13 mouse cellular contexts compared by ENCODE assay signal in genomic region chr1:170815287-170816004, GRCm38 (mm10).
"Had no signal": no experiment of that assay in that cellular context is flagged by ENCODE, and none has a peak within 500 bp of the region (broad histone marks: within the 10 kb centered on the region; RNA-seq: fewer than 3 reads in every experiment).

No protein-coding gene starts in this region.

- H3K4me2 ChIP-seq: limb, embryonic 13.5 days; liver, embryonic 13.5 days; midbrain, embryonic 12.5 days; neural tube, embryonic 15.5 days had no signal

- ATAC-seq: hindbrain, postnatal 0 days; midbrain, embryonic 16.5 days had no signal

- H3K36me3 ChIP-seq: midbrain, embryonic 12.5 days had no signal

- H3K27ac ChIP-seq: hindbrain, postnatal 0 days; limb, embryonic 13.5 days; liver, embryonic 13.5 days; midbrain, embryonic 12.5 days; neural tube, embryonic 15.5 days; stomach, postnatal 0 days had no signal

- H3K9ac ChIP-seq: limb, embryonic 13.5 days; liver, embryonic 13.5 days; midbrain, embryonic 12.5 days; neural tube, embryonic 15.5 days had no signal

- DNase-seq: kidney, postnatal 10 days; left cerebral cortex, postnatal 4 days; liver, embryonic 13.5 days; lung, adult 18-20 months; right cerebral cortex, adult 18-20 months; right cerebral cortex, postnatal 25 days; thymus, postnatal 4 days had no signal

- H3K9me3 ChIP-seq: limb, embryonic 13.5 days; liver, embryonic 13.5 days; midbrain, embryonic 12.5 days; neural tube, embryonic 15.5 days had no signal

- H3K4me3 ChIP-seq: limb, embryonic 13.5 days; liver, embryonic 13.5 days; midbrain, embryonic 12.5 days; neural tube, embryonic 15.5 days had no signal

- H3K27me3 ChIP-seq: limb, embryonic 13.5 days; liver, embryonic 13.5 days; midbrain, embryonic 12.5 days; neural tube, embryonic 15.5 days had no signal

- H3K4me1 ChIP-seq: limb, embryonic 13.5 days; liver, embryonic 13.5 days; midbrain, embryonic 12.5 days; neural tube, embryonic 15.5 days had no signal
